Mouse (Mus musculus) forebrain, embryonic 11.5 days (tissue): Measurements from ENCODE around the gene Chac2. TPM values are rescaled to one million over a fixed set of nuclear protein-coding genes. Genes with fewer than 3 reads are reported as not detected.
"Not testable (repeated sequence)": the region's sequence is repeated elsewhere in the genome, so short reads cannot be mapped to it uniquely, and the experiment has no call there.

Experiments used
- ATAC-seq: fragments of 200-750 bp; cut with Nextera tagmentation; replicated peaks from 2 replicates; pipeline ENCODE4 v1.8.0; 2017; ENCODE audit warnings: moderate TSS enrichment; ENCODE audit not compliant: low FRiP score
- DNase-seq: peaks from one replicate; pipeline ENCODE4 v3.0.0-alpha.2; 2017; ENCODE audit warnings: low spot score
- H3K27ac ChIP-seq: fragments of 300-500 bp; sonication (generic); 2 replicates; pipeline ENCODE4 v1.5.1; 2014; ENCODE audit warnings: low read depth, low read length
- H3K27me3 ChIP-seq: fragments of 300-500 bp; sonication (generic); 2 replicates; pipeline ENCODE4 v1.6.1; 2014; ENCODE audit warnings: mild to moderate bottlenecking, low read length, mixed read lengths; ENCODE audit not compliant: control insufficient read depth, insufficient read depth
- H3K36me3 ChIP-seq: fragments of 300-500 bp; sonication (generic); 2 replicates; pipeline ENCODE4 v1.6.1; 2014; ENCODE audit warnings: mild to moderate bottlenecking, low read length, moderate library complexity, mixed read lengths; ENCODE audit not compliant: control insufficient read depth, insufficient read depth
- H3K4me1 ChIP-seq: fragments of 300-500 bp; sonication (generic); replicated peaks from 2 replicates; pipeline ENCODE4 v1.6.1; 2014; ENCODE audit warnings: low read length, mixed read lengths; ENCODE audit not compliant: control insufficient read depth, insufficient read depth
- H3K4me2 ChIP-seq: fragments of 300-500 bp; sonication (generic); 2 replicates; pipeline ENCODE4 v1.6.1; 2014; ENCODE audit warnings: low read depth, mild to moderate bottlenecking, low read length, moderate library complexity, mixed read lengths; ENCODE audit not compliant: severe bottlenecking
- H3K4me3 ChIP-seq: fragments of 300-500 bp; sonication (generic); 2 replicates; pipeline ENCODE4 v1.5.1; 2014; ENCODE audit warnings: low read depth, low read length
- H3K9ac ChIP-seq: fragments of 300-500 bp; sonication (generic); 2 replicates; pipeline ENCODE4 v1.6.1; 2014; ENCODE audit warnings: low read length
- H3K9me3 ChIP-seq: fragments of 300-500 bp; sonication (generic); 2 replicates; pipeline ENCODE4 v1.6.1; 2016; ENCODE audit warnings: low read length, mixed read lengths; ENCODE audit not compliant: control insufficient read depth
- WGBS: fragments of 180-500 bp; shearing (Covaris S2); extraction: QIAGEN DNeasy Blood & Tissue Kit; methylation state at CpG from one replicate; pipeline ENCODE4 v1.1.7; 2014; 5-methylcytosine and 5-hydroxymethylcytosine counted together
- polyA plus RNA-seq: library from polyadenylated mRNA; unstranded; fragments of >200 nt; fragmentation: Nextera tagmentation; extraction: Ambion mirVana; gene quantifications from 2 replicates; pipeline ENCODE4 v1.2.1, GENCODE M21; 2014

Gene Chac2
- 13.5 and 14.2 TPM in 2 replicates for polyA plus RNA-seq

DNA sequence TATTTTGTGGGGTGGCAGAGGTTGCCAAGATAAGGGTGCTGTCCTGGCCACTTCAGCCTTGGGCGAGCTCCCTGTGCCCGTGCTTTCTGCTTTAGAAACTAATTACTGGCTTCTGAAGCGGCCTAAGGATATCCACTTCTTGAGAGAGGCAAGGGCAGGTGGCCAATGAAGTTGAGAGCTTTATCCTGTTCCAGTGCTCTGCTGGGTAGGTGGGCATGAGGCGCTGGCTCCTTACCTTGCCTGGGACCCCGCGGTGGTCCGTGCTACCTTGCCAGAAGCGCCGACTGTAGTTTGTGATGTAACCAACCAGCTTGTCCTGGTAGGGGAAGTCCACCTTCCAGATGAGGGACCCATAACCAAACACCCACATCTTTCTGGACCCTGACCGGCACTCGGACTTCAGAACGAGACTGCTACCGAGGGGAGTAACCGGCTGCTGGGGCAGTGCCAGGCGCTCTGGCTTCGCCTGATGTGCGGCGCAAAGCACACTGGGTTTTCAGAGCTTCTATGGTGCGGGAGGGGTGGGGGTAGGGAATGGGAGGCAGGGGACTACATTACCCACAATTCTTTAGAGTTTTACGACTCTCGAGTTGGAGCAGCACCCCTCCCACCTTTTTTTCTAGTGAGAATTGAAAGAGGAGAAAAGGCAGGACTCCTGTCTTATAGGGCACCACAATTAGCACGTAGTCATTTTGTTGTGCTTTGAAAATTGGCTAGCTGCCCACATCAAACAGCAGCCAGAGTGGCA lies at the start of gene Chac2:
Gene Chac2 (minus strand): TSS at position 474 of the 748 bp plus-strand sequence.
- WGBS: 1% methylated on average over 22 of the region's 22 CpGs
- Histone ChIP-seq H3K27me3 (no peaks in the 10 kb centered on the region), H3K27ac (no peak within 1 kb of the TSS), H3K36me3 (no peaks in the 10 kb centered on the region), H3K4me3 (peak within 1 kb of the TSS; percentile 57), H3K4me2 (peak within 1 kb of the TSS; percentile 75), H3K9ac (peak within 1 kb of the TSS; percentile 73), H3K9me3 (no peaks in the 10 kb centered on the region), H3K4me1 (0 out of 2 replicates have a peak, but pooled peaks cover 4% of the 10 kb centered on the region)
- ATAC-seq: peak; percentile 98
- DNase-seq: peak; percentile 91

DNA sequence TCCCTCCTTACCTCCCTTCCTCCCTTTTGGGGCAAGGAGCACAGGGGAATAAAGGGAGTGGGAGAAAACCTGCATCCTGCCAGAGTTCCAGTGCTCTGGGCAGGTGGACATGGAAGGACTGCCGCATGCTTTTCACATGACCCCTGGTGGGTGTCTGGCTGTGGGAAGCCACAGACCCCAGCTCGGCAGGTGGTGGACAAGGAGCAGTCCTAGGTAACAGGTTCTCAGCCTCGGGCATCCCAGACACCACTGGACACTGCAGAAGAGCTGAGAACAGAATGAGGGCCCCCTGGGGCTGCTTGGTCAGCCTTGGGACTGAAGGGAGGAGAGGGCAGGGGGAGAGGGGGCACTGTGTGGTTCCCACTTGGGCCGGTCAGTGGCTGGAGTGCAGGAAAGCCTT lies 48.8 kb upstream of the Chac2 start:
- Histone ChIP-seq H3K9me3 (no peaks in the 10 kb centered on the region; the same call in 1 of the 2 replicates), H3K4me2 (no peak overlapping the region), H3K9ac (no peak overlapping the region), H3K27ac (no peak overlapping the region), H3K36me3 (no peaks in the 10 kb centered on the region), H3K4me1 (no peaks in the 10 kb centered on the region), H3K4me3 (no peak overlapping the region), H3K27me3 (no peaks in the 10 kb centered on the region)
- WGBS: 94% methylated on average over 4 of the region's 4 CpGs
- DNase-seq (no peak), ATAC-seq (no peak)

DNA sequence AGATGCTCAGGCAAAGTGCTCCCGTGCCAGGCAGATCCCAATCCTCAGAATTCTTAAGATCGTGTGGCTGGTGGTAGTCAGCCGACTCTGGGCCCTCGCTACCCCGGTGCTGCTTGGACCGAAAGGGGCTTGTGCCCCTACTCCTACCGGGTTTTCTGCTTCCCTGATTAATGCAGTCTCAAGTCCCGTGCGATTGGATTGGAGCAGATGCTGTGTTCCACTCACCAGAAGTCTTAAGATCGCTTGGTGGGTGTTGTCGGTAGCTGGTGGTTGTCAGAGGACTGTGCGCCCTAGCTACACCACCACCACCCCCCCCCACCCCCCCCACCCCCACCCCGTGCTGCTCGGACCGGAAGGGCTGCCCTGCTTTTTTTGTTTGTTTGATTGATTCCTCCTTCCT lies 31.3 kb upstream of the Chac2 start:
- not testable (repeated sequence) for H3K4me2 ChIP-seq, H3K9ac ChIP-seq, H3K27ac ChIP-seq, H3K27me3 ChIP-seq, H3K9me3 ChIP-seq, H3K4me3 ChIP-seq, H3K4me1 ChIP-seq, ATAC-seq, H3K36me3 ChIP-seq, DNase-seq
- 70% methylated on average over 15 of the region's 15 CpGs for WGBS

DNA sequence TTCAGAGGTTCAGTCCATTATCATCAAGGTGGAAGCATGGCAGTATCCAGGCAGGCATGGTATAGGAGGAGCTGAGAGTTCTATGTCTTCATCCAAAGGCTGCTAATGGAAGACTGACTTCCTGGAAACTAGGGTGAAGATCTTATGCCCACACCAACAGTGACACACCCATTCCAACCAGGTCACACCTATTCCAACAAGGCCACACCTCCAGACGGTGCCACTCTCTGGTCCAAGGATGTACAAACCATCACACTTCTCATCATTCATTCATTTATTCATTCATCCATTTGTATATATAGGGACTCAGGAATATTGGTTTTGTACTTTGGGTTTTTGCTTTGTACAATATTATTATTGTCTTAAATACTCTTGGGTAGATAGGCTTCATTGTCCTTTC lies 23.5 kb upstream of the Chac2 start:
- not testable (repeated sequence) for H3K9me3 ChIP-seq, H3K36me3 ChIP-seq, H3K9ac ChIP-seq, H3K27ac ChIP-seq, ATAC-seq, H3K4me3 ChIP-seq, H3K27me3 ChIP-seq, H3K4me1 ChIP-seq, DNase-seq, H3K4me2 ChIP-seq
- 88% methylated on average over 1 of the region's 1 CpGs for WGBS

DNA sequence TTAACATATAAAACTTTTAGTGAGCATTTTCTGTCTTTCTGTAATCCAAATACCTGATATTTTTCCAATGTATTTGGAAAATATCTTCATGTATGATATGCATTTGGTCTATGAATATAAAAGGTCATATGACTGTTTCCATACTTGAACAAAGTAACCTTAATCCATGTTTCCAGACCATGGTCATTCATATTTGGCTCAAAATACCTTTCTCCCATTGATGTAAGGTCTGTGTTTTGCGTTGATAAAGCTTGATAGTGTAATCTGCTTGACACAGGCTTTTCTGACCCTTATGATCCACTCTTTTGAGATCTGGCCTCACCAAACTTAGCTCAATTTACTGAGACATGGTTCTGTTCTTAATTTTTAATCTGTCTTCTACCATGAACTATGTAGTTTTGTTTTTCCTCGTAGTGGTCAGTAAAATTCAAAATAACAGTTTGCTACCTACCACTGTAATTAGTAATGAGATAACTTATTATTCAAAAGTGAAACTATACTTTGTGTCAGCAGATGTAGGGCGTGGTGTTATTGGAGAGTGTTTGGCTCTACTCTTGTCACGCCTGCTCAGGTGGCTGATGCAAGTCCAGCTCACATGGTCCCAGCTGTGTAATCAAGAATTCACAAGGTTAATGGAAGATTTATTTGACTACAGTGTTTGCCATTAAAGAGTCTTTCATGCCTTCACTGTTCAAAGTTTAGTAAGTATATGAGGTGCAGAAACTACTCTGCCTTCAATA lies 15.2 kb upstream of the Chac2 start:
- no peak overlapping the region for H3K4me3 ChIP-seq
- ATAC-seq (no peak), DNase-seq (no peak)
- no peak overlapping the region for H3K4me2 ChIP-seq
- no peak overlapping the region for H3K9ac ChIP-seq
- 88% methylated on average over 4 of the region's 4 CpGs for WGBS
- no peaks in the 10 kb centered on the region for H3K27me3 ChIP-seq
- H3K27ac ChIP-seq: no peak overlapping the region
- no peaks in the 10 kb centered on the region for H3K36me3 ChIP-seq
- no peaks in the 10 kb centered on the region for H3K9me3 ChIP-seq
- H3K4me1 ChIP-seq: no peaks in the 10 kb centered on the region

DNA sequence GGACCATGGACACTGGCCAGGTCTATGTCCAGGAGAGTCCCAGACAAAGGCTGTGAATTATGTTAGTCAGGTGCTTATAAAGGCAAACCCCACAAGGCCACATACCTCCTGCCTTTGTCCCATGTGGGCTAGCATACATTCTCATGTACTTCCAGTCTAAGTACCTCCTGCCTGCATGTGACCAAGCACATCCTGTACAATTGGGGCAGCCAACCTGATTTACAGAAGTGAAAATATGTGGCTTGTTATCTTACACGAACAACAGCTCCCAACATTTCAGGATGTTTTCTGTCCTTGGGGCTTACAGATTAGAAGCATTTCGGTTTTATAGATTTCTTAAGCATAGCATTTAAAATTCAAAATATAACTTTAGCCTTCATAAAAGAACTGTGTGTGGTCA lies 13.9 kb upstream of the Chac2 start:
- Histone ChIP-seq H3K9ac (no peak overlapping the region), H3K4me2 (no peak overlapping the region), H3K36me3 (no peaks in the 10 kb centered on the region), H3K27me3 (no peaks in the 10 kb centered on the region), H3K9me3 (no peaks in the 10 kb centered on the region), H3K4me3 (no peak overlapping the region), H3K27ac (no peak overlapping the region), H3K4me1 (no peaks in the 10 kb centered on the region)
- WGBS: 88% methylated on average over 2 of the region's 2 CpGs
- ATAC-seq (no peak), DNase-seq (no peak)

DNA sequence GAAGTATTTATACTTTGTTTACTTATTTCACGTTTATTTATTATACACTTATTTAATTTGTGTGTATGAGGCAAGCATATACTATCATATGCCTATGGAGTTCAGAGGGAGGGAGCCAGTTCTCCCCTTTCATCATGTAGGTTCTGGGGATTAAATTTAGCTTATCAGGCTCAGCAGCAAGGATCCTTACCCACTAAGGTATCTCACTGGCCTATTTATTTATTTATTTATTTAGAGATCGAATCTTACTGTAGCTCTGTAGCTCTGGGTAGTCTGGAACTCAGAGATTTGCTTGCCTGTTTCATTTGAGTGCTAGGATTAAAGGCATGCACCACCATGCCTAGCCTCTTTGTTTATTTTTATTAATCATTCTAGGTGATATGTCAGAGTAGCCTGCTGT lies 12.6 kb upstream of the Chac2 start:
- Histone ChIP-seq H3K27ac (no peak overlapping the region), H3K27me3 (no peaks in the 10 kb centered on the region), H3K4me3 (no peak overlapping the region), H3K4me2 (no peak overlapping the region), H3K36me3 (no peaks in the 10 kb centered on the region), H3K9me3 (no peaks in the 10 kb centered on the region), H3K9ac (no peak overlapping the region), H3K4me1 (no peaks in the 10 kb centered on the region)
- no peak for DNase-seq
- WGBS: 88% methylated on average over 2 of the region's 2 CpGs
- ATAC-seq: no peak

DNA sequence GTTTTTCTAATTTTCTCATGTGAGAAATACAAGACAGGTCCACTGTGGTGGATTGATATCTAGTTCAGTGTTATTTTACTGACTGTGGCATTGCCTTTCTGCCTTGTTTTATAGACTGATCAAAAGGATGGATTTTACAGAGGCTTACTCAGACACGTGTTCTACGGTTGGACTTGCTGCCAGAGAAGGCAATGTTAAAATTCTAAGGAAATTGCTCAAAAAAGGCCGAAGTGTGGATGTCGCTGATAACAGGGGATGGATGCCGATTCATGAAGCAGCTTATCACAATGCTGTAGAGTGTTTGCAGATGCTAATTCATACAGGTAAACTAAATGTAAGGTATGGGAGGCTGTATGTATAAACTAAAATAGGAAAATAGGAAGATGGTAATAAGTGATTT lies 12.0 kb upstream of the Chac2 start:
- ATAC-seq: no peak
- Histone ChIP-seq H3K4me3 (no peak overlapping the region), H3K9ac (no peak overlapping the region), H3K9me3 (no peaks in the 10 kb centered on the region), H3K4me1 (no peaks in the 10 kb centered on the region), H3K36me3 (no peaks in the 10 kb centered on the region), H3K27ac (no peak overlapping the region), H3K4me2 (no peak overlapping the region), H3K27me3 (no peaks in the 10 kb centered on the region)
- WGBS: 94% methylated on average over 5 of the region's 5 CpGs
- DNase-seq: no peak
